In genomic region chr8:100104412-100105365, GRCm38 (mm10) we compare ENCODE assay signal across 13 mouse cellular contexts.
DNase-seq lines count a peak whose midpoint lies in the region; ATAC-seq and TF ChIP-seq lines count a peak whose summit lies in the region.
"Had no signal": no experiment of that assay in that cellular context is flagged by ENCODE, and none has a peak within 500 bp of the region (broad histone marks: within the 10 kb centered on the region; RNA-seq: fewer than 3 reads in every experiment).

No protein-coding gene starts in this region.

- H3K9me3 ChIP-seq in forebrain, embryonic 14.5 days (replicated peaks; ENCODE audit: control insufficient read depth, low read length), result no peaks in the 10 kb centered on the region
- H3K9me3 ChIP-seq in forebrain, embryonic 15.5 days, result no peaks in the 10 kb centered on the region
- no peaks in the 10 kb centered on the region for H3K9me3 ChIP-seq in midbrain, embryonic 12.5 days
- no peaks in the 10 kb centered on the region for H3K9me3 ChIP-seq in midbrain, postnatal 0 days (ENCODE audit: low read length)
- no peaks in the 10 kb centered on the region for H3K9me3 ChIP-seq in embryonic facial prominence, embryonic 10.5 days
- H3K9me3 ChIP-seq in liver, embryonic 11.5 days (ENCODE audit: control insufficient read depth, low read length), result no peaks in the 10 kb centered on the region
- H3K9me3 ChIP-seq: liver, embryonic 15.5 days had no signal

- H3K27me3 ChIP-seq in forebrain, embryonic 14.5 days (replicated peaks; ENCODE audit: control insufficient read depth, insufficient read depth, low read length), result no peaks in the 10 kb centered on the region
- H3K27me3 ChIP-seq in forebrain, embryonic 15.5 days, result no peaks in the 10 kb centered on the region
- no peaks in the 10 kb centered on the region for H3K27me3 ChIP-seq in midbrain, embryonic 12.5 days
- no peaks in the 10 kb centered on the region for H3K27me3 ChIP-seq in midbrain, postnatal 0 days (ENCODE audit: insufficient read depth, low read length)
- no peaks in the 10 kb centered on the region for H3K27me3 ChIP-seq in embryonic facial prominence, embryonic 10.5 days (replicated peaks; ENCODE audit: low read depth, poor library complexity, severe bottlenecking)
- H3K27me3 ChIP-seq in liver, embryonic 11.5 days (replicated peaks; ENCODE audit: control insufficient read depth, insufficient read depth, low read length), result no peaks in the 10 kb centered on the region
- H3K27me3 ChIP-seq: liver, embryonic 15.5 days had no signal

- no peak for TF ChIP-seq CTCF in midbrain, postnatal 0 days (IDR thresholded peaks at IDR 0.05)

- H3K9ac ChIP-seq in forebrain, embryonic 14.5 days (ENCODE audit: low read length), result no peak overlapping the region
- H3K9ac ChIP-seq in forebrain, embryonic 15.5 days (replicated peaks), result no peak overlapping the region
- H3K9ac ChIP-seq in midbrain, embryonic 12.5 days (replicated peaks), result no peak overlapping the region
- H3K9ac ChIP-seq in midbrain, postnatal 0 days (replicated peaks; ENCODE audit: low read length, poor library complexity, severe bottlenecking), result no peak overlapping the region
- H3K9ac ChIP-seq in liver, embryonic 11.5 days (ENCODE audit: low read depth, low read length), result no peak overlapping the region
- H3K9ac ChIP-seq: liver, embryonic 15.5 days had no signal

- 0 out of 2 replicates have a peak, but pooled peaks have one; percentile 29 for ATAC-seq in forebrain, embryonic 14.5 days
- ATAC-seq in forebrain, embryonic 15.5 days (replicated peaks), result no peak
- ATAC-seq in midbrain, embryonic 12.5 days (ENCODE audit: low FRiP score, low read depth), result peak; percentile 92
- no peak for ATAC-seq in midbrain, postnatal 0 days (ENCODE audit: low FRiP score)
- no peak for ATAC-seq in liver, embryonic 11.5 days (replicated peaks; ENCODE audit: low FRiP score)

- H3K4me1 ChIP-seq in forebrain, embryonic 14.5 days (ENCODE audit: control insufficient read depth, insufficient read depth, low read length), result no peaks in the 10 kb centered on the region
- H3K4me1 ChIP-seq in forebrain, embryonic 15.5 days, result no peaks in the 10 kb centered on the region
- peaks cover 6% of the 10 kb centered on the region; the same call in 1 of the 2 replicates for H3K4me1 ChIP-seq in midbrain, embryonic 12.5 days
- no peaks in the 10 kb centered on the region for H3K4me1 ChIP-seq in midbrain, postnatal 0 days (ENCODE audit: insufficient read depth, low read length)
- peaks cover 7% of the 10 kb centered on the region; the same call in 1 of the 2 replicates for H3K4me1 ChIP-seq in embryonic facial prominence, embryonic 10.5 days
- no peaks in the 10 kb centered on the region for H3K4me1 ChIP-seq in liver, embryonic 11.5 days (replicated peaks; ENCODE audit: control insufficient read depth, insufficient read depth, low read length)
- H3K4me1 ChIP-seq: liver, embryonic 15.5 days had no signal

- no peaks in the 10 kb centered on the region for H3K36me3 ChIP-seq in forebrain, embryonic 14.5 days (ENCODE audit: control insufficient read depth, insufficient read depth, low read length)
- H3K36me3 ChIP-seq in forebrain, embryonic 15.5 days, result no peaks in the 10 kb centered on the region
- H3K36me3 ChIP-seq in midbrain, embryonic 12.5 days, result no peaks in the 10 kb centered on the region
- no peaks in the 10 kb centered on the region for H3K36me3 ChIP-seq in midbrain, postnatal 0 days (ENCODE audit: insufficient read depth, low read length)
- H3K36me3 ChIP-seq in embryonic facial prominence, embryonic 10.5 days (replicated peaks), result no peaks in the 10 kb centered on the region
- H3K36me3 ChIP-seq in liver, embryonic 11.5 days (ENCODE audit: control insufficient read depth, insufficient read depth, low read length), result no peaks in the 10 kb centered on the region
- H3K36me3 ChIP-seq: liver, embryonic 15.5 days had no signal

- WGBS in forebrain, embryonic 14.5 days, result 41% methylated on average over 11 of the region's 11 CpGs
- WGBS in forebrain, embryonic 15.5 days, result 46% methylated on average over 11 of the region's 11 CpGs
- 37% methylated on average over 11 of the region's 11 CpGs for WGBS in midbrain, embryonic 12.5 days
- WGBS in midbrain, postnatal 0 days, result 39% methylated on average over 11 of the region's 11 CpGs
- 39% methylated on average over 11 of the region's 11 CpGs for WGBS in embryonic facial prominence, embryonic 10.5 days
- WGBS in liver, embryonic 11.5 days, result 53% methylated on average over 11 of the region's 11 CpGs

- DNase-seq in forebrain, embryonic 14.5 days (ENCODE audit: low spot score), result no peak
- DNase-seq in midbrain, postnatal 0 days (ENCODE audit: low spot score), result no peak
- peak; percentile 65 for DNase-seq in embryonic facial prominence, embryonic 10.5 days (ENCODE audit: low spot score)
- no peak for DNase-seq in liver, embryonic 11.5 days (ENCODE audit: low spot score)
- DNase-seq in gastrocnemius, postnatal 25 days, result no peak
- DNase-seq: heart, adult 18-20 months; heart, postnatal 36 days; kidney, adult 18-20 months; thymus, postnatal 4 days had no signal

- H3K27ac ChIP-seq in forebrain, embryonic 14.5 days (ENCODE audit: low read depth, low read length), result no peak overlapping the region
- H3K27ac ChIP-seq in forebrain, embryonic 15.5 days (replicated peaks), result no peak overlapping the region
- no peak overlapping the region for H3K27ac ChIP-seq in midbrain, embryonic 12.5 days (replicated peaks)
- no peak overlapping the region for H3K27ac ChIP-seq in midbrain, postnatal 0 days (ENCODE audit: low read depth, low read length)
- H3K27ac ChIP-seq in embryonic facial prominence, embryonic 10.5 days (replicated peaks), result peak overlapping the region; percentile 59
- H3K27ac ChIP-seq in liver, embryonic 11.5 days (ENCODE audit: low read depth, low read length), result no peak overlapping the region
- H3K27ac ChIP-seq: liver, embryonic 15.5 days; stomach, postnatal 0 days had no signal

- no peak overlapping the region for H3K4me2 ChIP-seq in forebrain, embryonic 14.5 days (ENCODE audit: low read length)
- no peak overlapping the region for H3K4me2 ChIP-seq in forebrain, embryonic 15.5 days (replicated peaks)
- H3K4me2 ChIP-seq in midbrain, embryonic 12.5 days (replicated peaks), result no peak overlapping the region
- H3K4me2 ChIP-seq in midbrain, postnatal 0 days (ENCODE audit: low read depth, low read length, poor library complexity, severe bottlenecking), result no peak overlapping the region
- no peak overlapping the region for H3K4me2 ChIP-seq in liver, embryonic 11.5 days
- H3K4me2 ChIP-seq: liver, embryonic 15.5 days had no signal

- no peak overlapping the region for H3K4me3 ChIP-seq in forebrain, embryonic 14.5 days (ENCODE audit: low read depth, low read length)
- no peak overlapping the region for H3K4me3 ChIP-seq in forebrain, embryonic 15.5 days
- H3K4me3 ChIP-seq in midbrain, embryonic 12.5 days, result no peak overlapping the region
- no peak overlapping the region for H3K4me3 ChIP-seq in midbrain, postnatal 0 days (ENCODE audit: low read depth, low read length)
- no peak overlapping the region for H3K4me3 ChIP-seq in embryonic facial prominence, embryonic 10.5 days
- no peak overlapping the region for H3K4me3 ChIP-seq in liver, embryonic 11.5 days (ENCODE audit: low read depth, low read length)
- H3K4me3 ChIP-seq: liver, embryonic 15.5 days had no signal

Comparison
In these comparisons a context has a peak if more than half of its experiments do, and no peak if none do; other contexts are left out.
1. ATAC-seq: peak in forebrain, embryonic 14.5 days (single experiment) and midbrain, embryonic 12.5 days (single experiment); none in forebrain, embryonic 15.5 days (single experiment), midbrain, postnatal 0 days (single experiment) and liver, embryonic 11.5 days (single experiment).